Mouse (Mus musculus): ENCODE results near the gene Kantr. TPM values are rescaled to one million over a fixed set of nuclear protein-coding genes. Genes with fewer than 3 reads are reported as not detected.
A peak's percentile ranks its signal among the peaks of the same experiment; 100 is the strongest.

The Kantr gene
- polyA plus RNA-seq (2016; fragmentation: Nextera tagmentation; extraction: Ambion mirVana): 24.8 and 27.0 TPM in 2 replicates

DNA sequence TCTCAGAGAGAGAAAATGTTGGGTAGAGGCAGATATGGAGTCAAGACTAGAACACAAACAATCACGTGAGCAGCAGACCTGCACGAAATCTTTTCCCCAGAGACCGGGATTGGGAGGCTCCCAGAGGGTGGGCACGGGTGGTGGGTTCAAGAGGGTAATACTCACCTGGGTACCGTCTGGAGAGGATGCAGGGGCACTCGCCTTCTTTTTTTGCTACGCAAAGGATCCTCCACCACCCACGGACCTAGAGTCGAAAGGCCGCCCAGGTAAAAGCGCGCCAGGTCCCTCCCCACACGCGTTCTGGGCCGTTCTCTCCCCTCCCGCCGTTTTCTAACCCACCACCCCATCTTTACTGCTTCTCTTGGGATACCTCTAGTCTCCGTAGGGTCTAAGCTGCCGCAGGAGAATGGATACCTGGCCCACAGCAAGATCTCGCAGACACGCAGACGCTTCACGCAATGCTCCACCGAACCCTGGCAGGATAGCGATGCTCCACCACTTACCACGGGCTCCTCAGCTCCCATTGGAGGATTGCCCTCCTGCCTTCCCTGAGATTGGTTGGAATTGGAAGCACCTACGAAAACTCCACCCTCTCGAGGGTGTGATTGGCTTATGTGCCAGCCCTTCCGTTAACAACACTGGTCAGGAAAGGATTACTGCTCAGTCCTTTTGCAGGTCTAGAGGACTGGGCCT, at the start of gene Kantr:
TSS of gene Kantr (minus strand) at position 500 of the 693 bp plus-strand sequence.
- Histone ChIP-seq H3K9me3 (no peaks in the 10 kb centered on the region), H3K4me3 (replicated peaks) (peak within 1 kb of the TSS; percentile 53), H3K36me3 (no peaks in the 10 kb centered on the region), H3K27ac (peak within 1 kb of the TSS; percentile 60; the same call in 1 of the 2 replicates), H3K4me1 (replicated peaks) (no peaks in the 10 kb centered on the region), H3K4me2 (peak within 1 kb of the TSS; percentile 53), H3K27me3 (peaks cover 31% of the 10 kb centered on the region), H3K9ac (replicated peaks) (peak within 1 kb of the TSS; percentile 63)
- peak; percentile 99 for ATAC-seq (ENCODE audit: insufficient number of reproducible peaks, insufficient read depth, low FRiP score, low TSS enrichment, low read depth)
- 13% methylated on average over 29 of the region's 29 CpGs for WGBS

DNA sequence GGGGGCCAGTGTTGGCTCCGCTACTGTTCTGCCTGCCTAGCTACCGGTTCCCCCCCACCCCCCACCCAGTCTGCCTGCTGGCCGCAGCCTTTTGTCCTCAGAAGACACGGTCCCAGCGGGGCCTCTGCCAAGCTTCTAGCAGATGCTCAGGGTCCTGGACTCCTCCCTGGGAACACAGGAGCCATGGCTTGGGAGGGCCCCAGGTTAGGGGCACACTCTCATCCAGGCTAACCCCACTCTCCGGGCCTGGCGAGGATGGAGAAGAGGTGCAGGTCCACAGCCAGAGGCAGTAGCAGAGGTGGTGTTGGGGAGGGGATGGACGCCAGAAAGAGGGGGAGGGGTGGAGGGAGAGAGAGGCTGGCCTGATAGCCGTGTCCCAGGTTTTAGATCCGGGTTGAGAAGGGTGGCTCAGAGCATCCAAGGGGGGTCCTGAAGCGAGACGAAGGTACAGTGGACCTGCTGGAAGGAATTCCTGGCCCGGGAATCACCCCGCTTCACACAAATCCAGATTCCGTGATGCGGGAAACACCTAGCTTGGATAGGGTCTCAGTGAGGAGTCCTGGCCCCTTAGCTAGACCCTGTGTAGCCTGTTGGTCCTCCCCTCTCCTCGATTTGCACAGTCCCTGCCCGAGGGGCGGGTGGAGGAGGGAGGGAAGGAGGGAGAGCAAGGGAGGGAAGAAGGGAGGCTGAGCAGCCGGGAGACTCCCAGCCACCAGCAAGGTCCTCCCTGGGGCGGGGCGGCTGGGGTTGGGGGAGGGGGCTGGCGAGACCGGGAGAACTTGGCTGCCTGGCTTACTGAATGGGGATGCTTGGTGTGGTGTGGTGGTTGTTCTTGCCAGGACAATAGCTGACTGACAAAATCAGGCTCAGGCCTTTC, 41.3 kb upstream of the Kantr start, which contains the start of gene Gpr173:
TSS of gene Gpr173 (minus strand) at position 308 of the 877 bp plus-strand sequence.
- H3K4me3 ChIP-seq (replicated peaks): peak within 1 kb of the TSS; percentile 57
- H3K9ac ChIP-seq (replicated peaks): peak within 1 kb of the TSS; percentile 61
- 13% methylated on average over 21 of the region's 24 CpGs for WGBS
- peaks cover 16% of the 10 kb centered on the region; the same call in 1 of the 2 replicates for H3K4me1 ChIP-seq (replicated peaks)
- no peaks in the 10 kb centered on the region for H3K9me3 ChIP-seq
- peak within 1 kb of the TSS; percentile 61 for H3K4me2 ChIP-seq
- H3K27ac ChIP-seq: peak within 1 kb of the TSS; percentile 45; the same call in 1 of the 2 replicates
- no peaks in the 10 kb centered on the region for H3K36me3 ChIP-seq
- peaks cover 52% of the 10 kb centered on the region for H3K27me3 ChIP-seq
- peak; percentile 98 for ATAC-seq (ENCODE audit: insufficient number of reproducible peaks, insufficient read depth, low FRiP score, low TSS enrichment, low read depth)

DNA sequence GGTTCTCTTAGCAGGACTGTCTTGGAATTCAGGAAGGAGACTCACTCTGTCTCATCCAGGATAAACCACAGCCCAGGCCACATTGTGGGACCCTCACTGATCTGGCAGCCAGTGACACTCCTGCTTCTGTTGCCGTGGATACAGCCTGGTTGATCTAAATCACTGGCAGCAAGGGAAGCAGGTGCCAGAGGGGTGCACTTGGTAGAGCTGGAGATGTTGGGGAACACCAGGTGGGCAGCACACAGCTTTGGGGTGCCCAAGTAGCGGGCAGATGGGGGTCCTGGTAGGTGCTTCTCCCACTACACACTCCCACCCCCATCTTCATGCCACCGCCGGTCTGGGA, 40.7 kb upstream of the Kantr start:
- WGBS: 28% methylated on average over 2 of the region's 4 CpGs
- no peaks in the 10 kb centered on the region for H3K36me3 ChIP-seq
- peaks cover 16% of the 10 kb centered on the region; the same call in 1 of the 2 replicates for H3K4me1 ChIP-seq (replicated peaks)
- H3K4me3 ChIP-seq (replicated peaks): peak overlapping the region; percentile 57
- H3K27me3 ChIP-seq: peaks cover 55% of the 10 kb centered on the region
- H3K9me3 ChIP-seq: no peaks in the 10 kb centered on the region
- no peak overlapping the region for H3K27ac ChIP-seq
- peak overlapping the region; percentile 61 for H3K4me2 ChIP-seq
- peak overlapping the region; percentile 61 for H3K9ac ChIP-seq (replicated peaks)
- ATAC-seq (ENCODE audit: insufficient number of reproducible peaks, insufficient read depth, low FRiP score, low TSS enrichment, low read depth): 0 out of 2 replicates have a peak, but pooled peaks have one; percentile 12

DNA sequence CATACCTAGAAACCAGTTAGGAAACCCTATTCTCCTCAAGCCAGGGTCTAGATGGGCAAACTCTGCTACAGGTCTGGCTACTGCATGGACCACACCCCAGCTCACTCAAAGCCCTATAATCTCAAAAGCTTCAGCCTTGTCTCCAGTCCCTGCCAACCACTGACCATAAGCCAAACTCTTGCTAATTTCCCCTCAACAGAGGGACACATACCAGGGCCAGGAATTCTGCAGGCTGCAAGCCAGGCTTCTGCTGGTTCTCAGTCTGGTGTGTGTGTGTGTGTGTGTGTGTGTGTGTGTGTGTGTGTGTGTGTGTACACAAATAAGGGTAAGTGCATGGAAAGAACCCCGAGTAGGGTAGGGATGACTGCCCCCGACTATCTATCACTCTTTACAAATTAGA, 39.1 kb upstream of the Kantr start:
- Histone ChIP-seq H3K4me1 (replicated peaks) (peaks cover 16% of the 10 kb centered on the region; the same call in 1 of the 2 replicates), H3K36me3 (no peaks in the 10 kb centered on the region), H3K4me3 (replicated peaks) (no peak overlapping the region), H3K4me2 (peak overlapping the region; percentile 61; the same call in 1 of the 2 replicates), H3K9me3 (no peaks in the 10 kb centered on the region), H3K9ac (replicated peaks) (no peak overlapping the region), H3K27ac (no peak overlapping the region), H3K27me3 (peaks cover 55% of the 10 kb centered on the region)
- ATAC-seq (ENCODE audit: insufficient number of reproducible peaks, insufficient read depth, low FRiP score, low TSS enrichment, low read depth): no peak
- 80% methylated on average over 2 of the region's 2 CpGs for WGBS

DNA sequence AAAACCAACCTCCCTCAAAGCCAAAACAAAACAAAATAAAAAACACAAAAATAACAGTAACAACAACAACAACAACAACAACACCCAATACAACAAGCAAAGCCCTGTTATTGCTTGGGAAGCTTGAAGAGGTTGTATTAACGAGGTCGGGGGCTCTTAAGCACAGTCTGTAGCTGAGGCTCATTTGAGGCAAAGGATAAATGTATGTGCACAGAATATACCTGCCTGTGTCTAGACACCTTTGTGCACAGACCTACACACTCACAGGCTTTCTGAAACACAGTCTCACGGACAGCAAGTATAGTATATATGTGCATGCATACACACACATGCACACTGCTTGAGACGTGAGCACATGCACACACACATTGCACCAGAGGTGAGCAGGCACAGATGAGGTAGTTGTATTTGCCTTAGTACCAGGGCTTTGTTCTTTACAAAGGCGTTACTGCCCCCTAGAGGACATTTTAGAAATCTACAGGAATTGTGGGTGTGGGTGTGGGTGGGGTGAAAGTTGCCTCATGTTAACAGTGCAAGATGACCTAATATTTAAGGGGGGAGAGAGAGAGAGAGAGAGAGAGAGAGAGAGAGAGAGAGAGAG, 25.4 kb upstream of the Kantr start:
- H3K36me3 ChIP-seq: no peaks in the 10 kb centered on the region
- no peak overlapping the region for H3K4me3 ChIP-seq (replicated peaks)
- no peak overlapping the region for H3K4me2 ChIP-seq
- H3K4me1 ChIP-seq (replicated peaks): no peaks in the 10 kb centered on the region
- H3K27ac ChIP-seq: no peak overlapping the region
- peak; percentile 82 for ATAC-seq (ENCODE audit: insufficient number of reproducible peaks, insufficient read depth, low FRiP score, low TSS enrichment, low read depth)
- peaks cover 16% of the 10 kb centered on the region for H3K27me3 ChIP-seq
- no peak overlapping the region for H3K9ac ChIP-seq (replicated peaks)
- 18% methylated on average over 5 of the region's 5 CpGs for WGBS
- no peaks in the 10 kb centered on the region for H3K9me3 ChIP-seq

GRCm38 (mm10) chrX:152347041-152347440, 19.7 kb upstream of the Kantr start:
- Histone ChIP-seq H3K27me3 (peaks cover 59% of the 10 kb centered on the region), H3K4me2 (no peak overlapping the region), H3K4me1 (replicated peaks) (no peaks in the 10 kb centered on the region), H3K4me3 (replicated peaks) (no peak overlapping the region), H3K27ac (no peak overlapping the region), H3K9ac (replicated peaks) (no peak overlapping the region), H3K9me3 (no peaks in the 10 kb centered on the region), H3K36me3 (no peaks in the 10 kb centered on the region)
- WGBS: 95% methylated on average over 14 of the region's 14 CpGs
- no peak for ATAC-seq (ENCODE audit: insufficient number of reproducible peaks, insufficient read depth, low FRiP score, low TSS enrichment, low read depth)

DNA sequence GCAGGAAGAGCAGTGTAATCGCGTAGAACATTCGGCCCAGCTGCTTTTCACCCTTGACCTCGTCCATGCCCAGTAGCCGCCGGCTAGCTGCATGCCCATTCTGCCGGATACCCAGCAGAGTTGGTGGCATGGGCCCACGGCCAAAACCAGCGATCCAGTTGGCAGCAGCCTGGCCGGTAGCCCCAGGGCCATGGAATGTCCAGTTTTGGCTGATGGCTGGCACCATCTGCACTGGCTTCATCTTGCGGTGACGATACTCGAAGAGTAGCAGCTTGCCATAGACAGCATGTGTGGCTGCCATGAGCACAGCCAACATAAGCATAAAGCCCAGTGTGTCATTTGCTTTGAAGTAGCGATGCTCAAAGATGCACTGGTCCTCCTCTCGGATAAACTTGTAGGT, 19.3 kb upstream of the Kantr start:
- WGBS: 93% methylated on average over 15 of the region's 15 CpGs
- H3K9me3 ChIP-seq: no peaks in the 10 kb centered on the region
- no peak for ATAC-seq (ENCODE audit: insufficient number of reproducible peaks, insufficient read depth, low FRiP score, low TSS enrichment, low read depth)
- no peak overlapping the region for H3K4me3 ChIP-seq (replicated peaks)
- no peak overlapping the region for H3K9ac ChIP-seq (replicated peaks)
- H3K36me3 ChIP-seq: no peaks in the 10 kb centered on the region
- H3K27ac ChIP-seq: no peak overlapping the region
- H3K27me3 ChIP-seq: peaks cover 64% of the 10 kb centered on the region
- H3K4me1 ChIP-seq (replicated peaks): no peaks in the 10 kb centered on the region
- no peak overlapping the region for H3K4me2 ChIP-seq

DNA sequence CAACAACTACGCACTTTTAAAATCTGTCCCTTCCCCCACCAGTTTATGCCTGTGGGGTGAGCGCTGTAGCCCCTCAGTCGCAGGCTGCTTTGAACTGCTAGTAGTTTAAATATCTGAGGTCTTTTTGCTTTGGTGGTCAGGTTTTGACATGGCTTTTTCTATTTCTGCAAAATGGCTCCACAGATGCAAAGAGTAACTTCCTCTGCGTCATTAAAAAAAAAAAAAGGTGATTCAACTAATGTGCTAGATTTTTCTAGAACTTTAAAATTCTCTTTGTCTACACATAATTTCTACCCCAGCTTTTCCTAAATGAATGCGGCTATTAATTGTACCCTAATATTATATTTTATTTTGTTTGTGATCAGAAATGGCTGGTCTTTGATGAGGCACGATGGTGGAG, 15.6 kb upstream of the Kantr start:
- no peak for ATAC-seq (ENCODE audit: insufficient number of reproducible peaks, insufficient read depth, low FRiP score, low TSS enrichment, low read depth)
- no peaks in the 10 kb centered on the region for H3K9me3 ChIP-seq
- peaks cover 84% of the 10 kb centered on the region for H3K27me3 ChIP-seq
- 0 out of 2 replicates have a peak, but pooled peaks cover 7% of the 10 kb centered on the region for H3K4me1 ChIP-seq (replicated peaks)
- H3K4me2 ChIP-seq: peak overlapping the region; percentile 41
- no peak overlapping the region for H3K9ac ChIP-seq (replicated peaks)
- 28% methylated on average over 6 of the region's 6 CpGs for WGBS
- H3K27ac ChIP-seq: peak overlapping the region; percentile 86
- peaks cover 23% of the 10 kb centered on the region; the same call in 1 of the 2 replicates for H3K36me3 ChIP-seq
- H3K4me3 ChIP-seq (replicated peaks): peak overlapping the region; percentile 62

- peak within 1 kb of the TSS; percentile 61 for H3K4me2 ChIP-seq
- H3K9me3 ChIP-seq: no peaks in the 10 kb centered on the region
- peak within 1 kb of the TSS; percentile 62 for H3K4me3 ChIP-seq (replicated peaks)
- 9% methylated on average over 24 of the region's 27 CpGs for WGBS
- H3K27ac ChIP-seq: peak within 1 kb of the TSS; percentile 86
- 0 out of 2 replicates have a peak, but pooled peaks cover 7% of the 10 kb centered on the region for H3K4me1 ChIP-seq (replicated peaks)
- ATAC-seq (ENCODE audit: insufficient number of reproducible peaks, insufficient read depth, low FRiP score, low TSS enrichment, low read depth): peak; percentile 99
- H3K27me3 ChIP-seq: peaks cover 85% of the 10 kb centered on the region
- H3K9ac ChIP-seq (replicated peaks): peak within 1 kb of the TSS; percentile 77
- H3K36me3 ChIP-seq: peaks cover 23% of the 10 kb centered on the region; the same call in 1 of the 2 replicates
Measured at GRCm38 (mm10) chrX:152342358-152342901, 15.1 kb upstream of the Kantr start, which contains the start of gene Tspyl2. Gene Tspyl2, minus strand, starts transcription at chrX:152342425.

DNA sequence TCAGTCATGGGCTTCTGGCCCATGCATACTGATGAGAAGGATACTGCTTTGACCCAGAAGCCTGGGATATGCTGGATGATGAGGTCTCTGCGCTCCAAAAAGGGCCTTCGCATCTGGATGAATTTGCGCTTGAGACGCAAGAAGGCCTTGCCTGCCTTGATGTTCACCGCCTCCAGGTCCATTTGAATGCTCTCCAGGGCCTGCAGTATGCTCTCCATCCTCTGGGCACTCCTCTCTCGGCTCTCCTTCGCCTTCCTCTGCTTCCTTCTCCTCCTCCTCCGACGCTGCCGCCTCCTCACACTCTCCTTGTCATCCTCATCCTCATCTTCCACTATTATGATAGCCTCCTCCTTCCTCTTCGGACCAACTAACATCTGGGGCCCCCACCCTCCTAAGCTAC, 14.2 kb upstream of the Kantr start:
- ATAC-seq (ENCODE audit: insufficient number of reproducible peaks, insufficient read depth, low FRiP score, low TSS enrichment, low read depth): no peak
- Histone ChIP-seq H3K27me3 (peaks cover 85% of the 10 kb centered on the region), H3K36me3 (peaks cover 23% of the 10 kb centered on the region; the same call in 1 of the 2 replicates), H3K4me1 (replicated peaks) (0 out of 2 replicates have a peak, but pooled peaks cover 7% of the 10 kb centered on the region), H3K4me3 (replicated peaks) (peak overlapping the region; percentile 62), H3K27ac (0 out of 2 replicates have a peak overlapping the region, but pooled peaks have one; percentile 7), H3K9ac (replicated peaks) (peak overlapping the region; percentile 77), H3K4me2 (peak overlapping the region; percentile 61), H3K9me3 (no peaks in the 10 kb centered on the region)
- WGBS: 27% methylated on average over 11 of the region's 11 CpGs
